Mouse (Mus musculus) myocyte (in vitro differentiated cells): ENCODE data around the gene Mylk.
A peak's percentile ranks its signal among the peaks of the same experiment; 100 is the strongest.

Experiments used
- CEBPB ChIP-seq: IDR thresholded peaks from 2 replicates; pipeline ENCODE4 v1.6.1; 2011; ENCODE audit warnings: mild to moderate bottlenecking, moderate library complexity; ENCODE audit not compliant: poor library complexity, insufficient read depth, severe bottlenecking
- E2F4 ChIP-seq: IDR thresholded peaks from one replicate; pipeline ENCODE4 v1.6.1; 2011; ENCODE audit warnings: mild to moderate bottlenecking, control low read depth, moderate library complexity; ENCODE audit not compliant: insufficient read depth
- MAX ChIP-seq: IDR thresholded peaks from one replicate; pipeline ENCODE4 v1.6.1; 2011; ENCODE audit warnings: low read depth, mild to moderate bottlenecking, control low read depth
- MYOD1 ChIP-seq, 3 experiments: IDR thresholded peaks; one replicate each; pipeline ENCODE4 v1.6.1; 2011; ENCODE audit warnings: control low read depth in 2 of 3, low read depth in 2 of 3, mild to moderate bottlenecking in 2 of 3, moderate library complexity in 1 of 3; ENCODE audit not compliant: insufficient read length in 2 of 3, control insufficient read depth in 1 of 3
- MYOG ChIP-seq, 3 experiments: IDR thresholded peaks; one replicate each; pipeline ENCODE4 v1.6.1; 2011; ENCODE audit warnings: control low read depth in 2 of 3, low read depth in 2 of 3, mild to moderate bottlenecking in 2 of 3; ENCODE audit not compliant: insufficient read length in 2 of 3, control insufficient read depth in 1 of 3, insufficient read depth in 1 of 3
- POLR2A ChIP-seq: IDR thresholded peaks from one replicate; pipeline ENCODE4 v1.6.1; 2011; ENCODE audit warnings: low read depth, mild to moderate bottlenecking, control low read depth, moderate library complexity; ENCODE audit not compliant: insufficient read length
- POLR2AphosphoS2 ChIP-seq: IDR thresholded peaks from one replicate; pipeline ENCODE4 v1.6.1; 2011; ENCODE audit warnings: low read depth, control low read depth; ENCODE audit not compliant: insufficient read length
- REST ChIP-seq: IDR thresholded peaks from one replicate; pipeline ENCODE4 v1.6.1; 2011; ENCODE audit warnings: mild to moderate bottlenecking, control low read depth, moderate library complexity; ENCODE audit not compliant: insufficient read depth, insufficient read length
- SRF ChIP-seq: IDR thresholded peaks from one replicate; pipeline ENCODE4 v1.6.1; 2011; ENCODE audit warnings: low read depth; ENCODE audit not compliant: control insufficient read depth, insufficient read length
- TCF3 ChIP-seq: IDR thresholded peaks from one replicate; pipeline ENCODE4 v1.6.1; 2011; ENCODE audit warnings: low read depth, control low read depth; ENCODE audit not compliant: insufficient read length
- USF1 ChIP-seq: IDR thresholded peaks from one replicate; pipeline ENCODE4 v1.6.1; 2011; ENCODE audit warnings: low read depth, mild to moderate bottlenecking, control low read depth, moderate library complexity

GRCm38 (mm10) chr16:35023138-35023735, 278.2 kb downstream of the Mylk start:
- TF ChIP-seq E2F4 (no peak), USF1 (no peak), POLR2A (no peak), POLR2AphosphoS2 (no peak), REST (no peak), MAX (no peak), SRF (no peak), CEBPB (peak; percentile 76), MYOD1 (IDR thresholded peaks at IDR 0.05; ENCODE audit: control insufficient read depth in 1 of 3, insufficient read length in 2 of 3, low read depth in 2 of 3) (no peak), MYOG (IDR thresholded peaks at IDR 0.05; ENCODE audit: control insufficient read depth in 1 of 3, insufficient read depth in 1 of 3, insufficient read length in 2 of 3, low read depth in 2 of 3) (no peak), TCF3 (no peak)
